Mouse (Mus musculus) stomach, postnatal 0 days (tissue): ENCODE results near the gene Lrrc25. TPM values are rescaled to one million over a fixed set of nuclear protein-coding genes. Genes with fewer than 3 reads are reported as not detected.

Experiments
- ATAC-seq: fragments of 200-750 bp; cut with Nextera tagmentation; 2 replicates; pipeline ENCODE4 v1.8.0; 2017; ENCODE audit not compliant: low FRiP score, low TSS enrichment
- DNase-seq: peaks from one replicate; pipeline ENCODE4 v3.0.0-alpha.2; 2016; ENCODE audit warnings: low spot score
- H3K27ac ChIP-seq: fragments of 300-500 bp; sonication (generic); replicated peaks from 2 replicates; pipeline ENCODE4 v1.5.1; 2014; ENCODE audit warnings: mild to moderate bottlenecking, control low read depth
- H3K27me3 ChIP-seq: fragments of 300-500 bp; sonication (generic); 2 replicates; pipeline ENCODE4 v1.6.1; 2014; ENCODE audit warnings: low read length; ENCODE audit not compliant: control insufficient read depth, insufficient read depth
- H3K36me3 ChIP-seq: fragments of 300-500 bp; sonication (generic); 2 replicates; pipeline ENCODE4 v1.6.1; 2014; ENCODE audit warnings: low read length, mixed read lengths; ENCODE audit not compliant: control insufficient read depth, insufficient read depth
- H3K4me1 ChIP-seq: fragments of 300-500 bp; sonication (generic); replicated peaks from 2 replicates; pipeline ENCODE4 v1.6.1; 2014; ENCODE audit warnings: antibody characterized with exemption; ENCODE audit not compliant: control insufficient read depth, insufficient read depth
- H3K4me2 ChIP-seq: fragments of 300-500 bp; sonication (generic); replicated peaks from 2 replicates; pipeline ENCODE4 v1.6.1; 2014; ENCODE audit warnings: low read depth, mild to moderate bottlenecking, control low read depth, moderate library complexity
- H3K4me3 ChIP-seq: fragments of 300-500 bp; sonication (generic); 2 replicates; pipeline ENCODE4 v1.5.1; 2014; ENCODE audit warnings: low read depth, low read length, control low read depth
- H3K9ac ChIP-seq: fragments of 300-500 bp; sonication (generic); 2 replicates; pipeline ENCODE4 v1.6.1; 2014; ENCODE audit warnings: mild to moderate bottlenecking, low read length, control low read depth, mixed read lengths
- H3K9me3 ChIP-seq: fragments of 300-500 bp; sonication (generic); 2 replicates; pipeline ENCODE4 v1.6.1; 2016; ENCODE audit warnings: low read length; ENCODE audit not compliant: control insufficient read depth
- CTCF ChIP-seq: IDR thresholded peaks from 2 replicates; pipeline ENCODE4 v1.5.1; 2016; ENCODE audit warnings: antibody characterized with exemption, low read depth, mild to moderate bottlenecking, moderate library complexity
- EP300 ChIP-seq: optimal IDR thresholded peaks from 2 replicates; pipeline ENCODE3; 2016; ENCODE audit warnings: antibody characterized with exemption
- WGBS: fragments of 180-500 bp; shearing (Covaris S2); extraction: QIAGEN DNeasy Blood & Tissue Kit; methylation state at CpG from one replicate; pipeline ENCODE4 v1.1.7; 2014; 5-methylcytosine and 5-hydroxymethylcytosine counted together
- polyA plus RNA-seq: library from polyadenylated mRNA; unstranded; fragments of >200 nt; fragmentation: Nextera tagmentation; extraction: Ambion mirVana; gene quantifications from 2 replicates; pipeline ENCODE4 v1.2.1, GENCODE M21; 2015

Lrrc25 gene
- polyA plus RNA-seq, result 2.3 and 2.7 TPM in 2 replicates

GRCm38 (mm10) chr8:70615894-70616293, at the start of gene Lrrc25:
Gene Lrrc25 (plus strand): TSS chr8:70616155.
- DNase-seq, result no peak
- Histone ChIP-seq H3K4me2 (no peak within 1 kb of the TSS), H3K9ac (no peak within 1 kb of the TSS), H3K27me3 (no peaks in the 10 kb centered on the region), H3K9me3 (no peaks in the 10 kb centered on the region), H3K36me3 (no peaks in the 10 kb centered on the region), H3K27ac (no peak within 1 kb of the TSS), H3K4me1 (no peaks in the 10 kb centered on the region), H3K4me3 (no peak within 1 kb of the TSS)
- no peak for ATAC-seq
- 74% methylated on average over 3 of the region's 3 CpGs for WGBS
- no peak for TF ChIP-seq EP300

GRCm38 (mm10) chr8:70570360-70570759, 45.6 kb upstream of the Lrrc25 start:
- TF ChIP-seq EP300, result no peak
- no peak for TF ChIP-seq CTCF
- DNase-seq (peak; percentile 22), ATAC-seq (no peak)
- Histone ChIP-seq H3K4me3 (no peak overlapping the region), H3K9ac (no peak overlapping the region), H3K27ac (no peak overlapping the region), H3K9me3 (no peaks in the 10 kb centered on the region), H3K4me1 (no peaks in the 10 kb centered on the region; the same call in 1 of the 2 replicates), H3K36me3 (0 out of 2 replicates have a peak, but pooled peaks cover 3% of the 10 kb centered on the region), H3K4me2 (no peak overlapping the region), H3K27me3 (no peaks in the 10 kb centered on the region)

GRCm38 (mm10) chr8:70570990-70571389, 45.0 kb upstream of the Lrrc25 start:
- ATAC-seq, result no peak

GRCm38 (mm10) chr8:70574302-70574701, 41.7 kb upstream of the Lrrc25 start:
- ATAC-seq (no peak), DNase-seq (no peak)
- Histone ChIP-seq H3K4me1 (no peaks in the 10 kb centered on the region), H3K9me3 (no peaks in the 10 kb centered on the region), H3K27me3 (no peaks in the 10 kb centered on the region), H3K4me2 (no peak overlapping the region), H3K4me3 (no peak overlapping the region), H3K9ac (no peak overlapping the region), H3K36me3 (peaks cover 3% of the 10 kb centered on the region; the same call in 1 of the 2 replicates), H3K27ac (no peak overlapping the region)
- TF ChIP-seq CTCF (no peak), EP300 (no peak)

More at GRCm38 (mm10) chr8:70570990-70571389, 45.0 kb upstream of the Lrrc25 start:
- H3K36me3 ChIP-seq, result 0 out of 2 replicates have a peak, but pooled peaks cover 3% of the 10 kb centered on the region
- H3K4me3 ChIP-seq, result no peak overlapping the region
- H3K27ac ChIP-seq, result no peak overlapping the region
- 80% methylated on average over 6 of the region's 6 CpGs for WGBS
- H3K4me1 ChIP-seq, result no peaks in the 10 kb centered on the region
- no peak overlapping the region for H3K4me2 ChIP-seq
- no peak overlapping the region for H3K9ac ChIP-seq
- no peaks in the 10 kb centered on the region for H3K27me3 ChIP-seq
- H3K9me3 ChIP-seq, result no peaks in the 10 kb centered on the region
- TF ChIP-seq CTCF (no peak), EP300 (no peak)
- no peak for DNase-seq

GRCm38 (mm10) chr8:70574915-70575314, 41.0 kb upstream of the Lrrc25 start:
- Histone ChIP-seq H3K36me3 (peaks cover 3% of the 10 kb centered on the region; the same call in 1 of the 2 replicates), H3K9me3 (no peaks in the 10 kb centered on the region), H3K4me2 (no peak overlapping the region), H3K4me3 (no peak overlapping the region), H3K27me3 (no peaks in the 10 kb centered on the region), H3K9ac (no peak overlapping the region), H3K4me1 (no peaks in the 10 kb centered on the region), H3K27ac (no peak overlapping the region)
- ATAC-seq (no peak), DNase-seq (no peak)
- TF ChIP-seq EP300 (no peak), CTCF (no peak)
- WGBS, result 49% methylated on average over 4 of the region's 4 CpGs

- DNase-seq (no peak), ATAC-seq (no peak)
- no peaks in the 10 kb centered on the region for H3K9me3 ChIP-seq
- no peak overlapping the region for H3K4me2 ChIP-seq
- H3K27ac ChIP-seq, result no peak overlapping the region
- TF ChIP-seq CTCF, result no peak
- TF ChIP-seq EP300, result no peak
- H3K4me1 ChIP-seq, result no peaks in the 10 kb centered on the region
- WGBS, result 91% methylated on average over 3 of the region's 3 CpGs
- H3K9ac ChIP-seq, result no peak overlapping the region
- H3K27me3 ChIP-seq, result no peaks in the 10 kb centered on the region
- peaks cover 9% of the 10 kb centered on the region; the same call in 1 of the 2 replicates for H3K36me3 ChIP-seq
- H3K4me3 ChIP-seq, result no peak overlapping the region
Observed at GRCm38 (mm10) chr8:70577207-70577606, 38.7 kb upstream of the Lrrc25 start.
